Mouse (Mus musculus): ENCODE results near the gene Higd1c. TPM values are rescaled to one million over a fixed set of nuclear protein-coding genes. Genes with fewer than 3 reads are reported as not detected.

The Higd1c gene
- polyA plus RNA-seq, 1 experiment = not detected

GRCm38 (mm10) chr15:100387544-100388223 lies 23.3 kb downstream of the Higd1c start:
- H3K4me3 ChIP-seq (ENCODE audit: insufficient read depth, low read depth, low read length) = no peak overlapping the region
- peaks cover 2% of the 10 kb centered on the region; the same call in 1 of the 2 replicates for H3K4me1 ChIP-seq (ENCODE audit: control insufficient read depth, insufficient read depth, insufficient read length, low read length)
- no peak overlapping the region for H3K27ac ChIP-seq (replicated peaks; ENCODE audit: low read depth, low read length)

GRCm38 (mm10) chr15:100388224-100388835 lies 24.0 kb downstream of the Higd1c start:
- no peak overlapping the region for H3K4me3 ChIP-seq (ENCODE audit: insufficient read depth, low read depth, low read length)
- H3K27ac ChIP-seq (replicated peaks; ENCODE audit: low read depth, low read length) = no peak overlapping the region

GRCm38 (mm10) chr15:100388886-100389285 lies 24.5 kb downstream of the Higd1c start:
- no peak overlapping the region for H3K4me3 ChIP-seq (ENCODE audit: insufficient read depth, low read depth, low read length)
- no peak overlapping the region for H3K27ac ChIP-seq (replicated peaks; ENCODE audit: low read depth, low read length)
- H3K4me1 ChIP-seq (ENCODE audit: control insufficient read depth, insufficient read depth, insufficient read length, low read length) = peaks cover 2% of the 10 kb centered on the region; the same call in 1 of the 2 replicates

More at GRCm38 (mm10) chr15:100388224-100388835, 24.0 kb downstream of the Higd1c start:
- H3K4me1 ChIP-seq (ENCODE audit: control insufficient read depth, insufficient read depth, insufficient read length, low read length) = peaks cover 2% of the 10 kb centered on the region; the same call in 1 of the 2 replicates

- Histone ChIP-seq H3K4me3 (ENCODE audit: insufficient read depth, low read depth, low read length) (no peak overlapping the region), H3K27ac (replicated peaks; ENCODE audit: low read depth, low read length) (no peak overlapping the region), H3K4me1 (ENCODE audit: control insufficient read depth, insufficient read depth, insufficient read length, low read length) (peaks cover 2% of the 10 kb centered on the region; the same call in 1 of the 2 replicates)
Measured at GRCm38 (mm10) chr15:100391066-100391465, 26.7 kb downstream of the Higd1c start.

- Histone ChIP-seq H3K4me3 (ENCODE audit: insufficient read depth, low read depth, low read length) (no peak overlapping the region), H3K4me1 (ENCODE audit: control insufficient read depth, insufficient read depth, insufficient read length, low read length) (peaks cover 2% of the 10 kb centered on the region; the same call in 1 of the 2 replicates), H3K27ac (replicated peaks; ENCODE audit: low read depth, low read length) (no peak overlapping the region)
Measured at GRCm38 (mm10) chr15:100391599-100391998, 27.3 kb downstream of the Higd1c start.

- no peak overlapping the region for H3K4me3 ChIP-seq (ENCODE audit: insufficient read depth, low read depth, low read length)
- H3K27ac ChIP-seq (replicated peaks; ENCODE audit: low read depth, low read length) = no peak overlapping the region
- H3K4me1 ChIP-seq (ENCODE audit: control insufficient read depth, insufficient read depth, insufficient read length, low read length) = peaks cover 2% of the 10 kb centered on the region; the same call in 1 of the 2 replicates
Measured at GRCm38 (mm10) chr15:100393016-100393415, 28.7 kb downstream of the Higd1c start.

- Histone ChIP-seq H3K27ac (replicated peaks; ENCODE audit: low read depth, low read length) (no peak overlapping the region), H3K4me1 (ENCODE audit: control insufficient read depth, insufficient read depth, insufficient read length, low read length) (peaks cover 2% of the 10 kb centered on the region; the same call in 1 of the 2 replicates), H3K4me3 (ENCODE audit: insufficient read depth, low read depth, low read length) (no peak overlapping the region)
Measured at GRCm38 (mm10) chr15:100395561-100395960, 31.2 kb downstream of the Higd1c start.

GRCm38 (mm10) chr15:100400592-100401250 lies 36.4 kb downstream of the Higd1c start:
- Histone ChIP-seq H3K27ac (replicated peaks; ENCODE audit: low read depth, low read length) (no peak overlapping the region), H3K4me1 (ENCODE audit: control insufficient read depth, insufficient read depth, insufficient read length, low read length) (no peaks in the 10 kb centered on the region), H3K4me3 (ENCODE audit: insufficient read depth, low read depth, low read length) (no peak overlapping the region)

- H3K4me1 ChIP-seq (ENCODE audit: control insufficient read depth, insufficient read depth, insufficient read length, low read length) = no peaks in the 10 kb centered on the region
- no peak overlapping the region for H3K27ac ChIP-seq (replicated peaks; ENCODE audit: low read depth, low read length)
- H3K4me3 ChIP-seq (ENCODE audit: insufficient read depth, low read depth, low read length) = peak overlapping the region; percentile 63
Measured at GRCm38 (mm10) chr15:100401811-100402210, 37.5 kb downstream of the Higd1c start.

- H3K27ac ChIP-seq (replicated peaks; ENCODE audit: low read depth, low read length) = peak overlapping the region; percentile 94; the same call in 1 of the 2 replicates
- H3K4me3 ChIP-seq (ENCODE audit: insufficient read depth, low read depth, low read length) = peak overlapping the region; percentile 63
- no peaks in the 10 kb centered on the region for H3K4me1 ChIP-seq (ENCODE audit: control insufficient read depth, insufficient read depth, insufficient read length, low read length)
Measured at GRCm38 (mm10) chr15:100402347-100402746, 38.0 kb downstream of the Higd1c start.

GRCm38 (mm10) chr15:100402798-100403197 lies 38.5 kb downstream of the Higd1c start:
- peak overlapping the region; percentile 63 for H3K4me3 ChIP-seq (ENCODE audit: insufficient read depth, low read depth, low read length)
- H3K4me1 ChIP-seq (ENCODE audit: control insufficient read depth, insufficient read depth, insufficient read length, low read length) = no peaks in the 10 kb centered on the region
- peak overlapping the region; percentile 94 for H3K27ac ChIP-seq (replicated peaks; ENCODE audit: low read depth, low read length)

- Histone ChIP-seq H3K4me1 (ENCODE audit: control insufficient read depth, insufficient read depth, insufficient read length, low read length) (no peaks in the 10 kb centered on the region), H3K27ac (replicated peaks; ENCODE audit: low read depth, low read length) (peak overlapping the region; percentile 94), H3K4me3 (ENCODE audit: insufficient read depth, low read depth, low read length) (peak overlapping the region; percentile 63)
Measured at GRCm38 (mm10) chr15:100403318-100404000, 39.1 kb downstream of the Higd1c start.

- no peak overlapping the region for H3K4me3 ChIP-seq (ENCODE audit: insufficient read depth, low read depth, low read length)
- peak overlapping the region; percentile 62; the same call in 1 of the 2 replicates for H3K27ac ChIP-seq (replicated peaks; ENCODE audit: low read depth, low read length)
- no peaks in the 10 kb centered on the region for H3K4me1 ChIP-seq (ENCODE audit: control insufficient read depth, insufficient read depth, insufficient read length, low read length)
Measured at GRCm38 (mm10) chr15:100406088-100406487, 41.7 kb downstream of the Higd1c start.

- H3K4me1 ChIP-seq (ENCODE audit: control insufficient read depth, insufficient read depth, insufficient read length, low read length) = peaks cover 3% of the 10 kb centered on the region
- H3K4me3 ChIP-seq (ENCODE audit: insufficient read depth, low read depth, low read length) = no peak overlapping the region
- H3K27ac ChIP-seq (replicated peaks; ENCODE audit: low read depth, low read length) = no peak overlapping the region
Measured at GRCm38 (mm10) chr15:100410918-100411672, 46.8 kb downstream of the Higd1c start.

Measured in brown adipose tissue, adult 24 weeks (tissue).